Mouse (Mus musculus) liver, embryonic 14.5 days (tissue): Measurements from ENCODE around the gene Rps29. TPM values are rescaled to one million over a fixed set of nuclear protein-coding genes. Genes with fewer than 3 reads are reported as not detected.
"Not testable (repeated sequence)": the region's sequence is repeated elsewhere in the genome, so short reads cannot be mapped to it uniquely, and the experiment has no call there.

Experiments used
- ATAC-seq: fragments of 200-750 bp; cut with Nextera tagmentation; 2 replicates; pipeline ENCODE4 v1.8.0; 2017; ENCODE audit warnings: moderate number of reproducible peaks, mild to moderate bottlenecking, moderate library complexity; ENCODE audit not compliant: insufficient read depth
- DNase-seq, 3 experiments: peaks; one replicate each; pipeline ENCODE4 v3.0.0-alpha.2; 2012 to 2013; ENCODE audit warnings: low read depth in 3 of 3, low spot score in 3 of 3
- H3K27ac ChIP-seq: fragments of 300-500 bp; sonication (generic); 2 replicates; pipeline ENCODE4 v1.5.1; 2014; ENCODE audit warnings: moderate library complexity, mild to moderate bottlenecking, control low read depth, inconsistent platforms
- H3K27me3 ChIP-seq: fragments of 300-500 bp; sonication (generic); 2 replicates; pipeline ENCODE4 v1.6.1; 2014; ENCODE audit warnings: mild to moderate bottlenecking, low read length, moderate library complexity; ENCODE audit not compliant: control insufficient read depth, insufficient read depth
- H3K36me3 ChIP-seq: fragments of 300-500 bp; sonication (generic); replicated peaks from 2 replicates; pipeline ENCODE4 v1.6.1; 2014; ENCODE audit warnings: low read depth; ENCODE audit not compliant: control insufficient read depth, insufficient read depth
- H3K4me1 ChIP-seq, 2 experiments: fragments of 200-500 bp in 1 of 2; fragments of 300-500 bp in 1 of 2; sonication (generic) in 1 of 2; replicated peaks; 2 replicates each; pipeline ENCODE4 v1.6.1; 2012 to 2014; ENCODE audit warnings: antibody characterized with exemption in 1 of 2, inconsistent platforms in 1 of 2, low read length in 1 of 2; ENCODE audit not compliant: control insufficient read depth in 2 of 2, insufficient read depth in 2 of 2
- H3K4me2 ChIP-seq: fragments of 300-500 bp; sonication (generic); 2 replicates; pipeline ENCODE4 v1.6.1; 2014; ENCODE audit warnings: low read depth, mild to moderate bottlenecking, control low read depth, moderate library complexity
- H3K4me3 ChIP-seq, 2 experiments: fragments of 200-500 bp in 1 of 2; fragments of 300-500 bp in 1 of 2; sonication (generic) in 1 of 2; 2 replicates each; pipeline ENCODE4 v1.5.1; 2012 to 2014; ENCODE audit warnings: low read depth in 2 of 2, low read length in 2 of 2, mild to moderate bottlenecking in 2 of 2, control low read depth in 1 of 2, inconsistent platforms in 1 of 2, moderate library complexity in 1 of 2; ENCODE audit not compliant: insufficient read depth in 1 of 2
- H3K9ac ChIP-seq: fragments of 300-500 bp; sonication (generic); replicated peaks from 2 replicates; pipeline ENCODE4 v1.6.1; 2014; ENCODE audit warnings: mild to moderate bottlenecking, control low read depth, moderate library complexity
- H3K9me3 ChIP-seq: fragments of 300-500 bp; sonication (generic); 2 replicates; pipeline ENCODE4 v1.6.1; 2016; ENCODE audit warnings: low read length, mixed read lengths; ENCODE audit not compliant: control insufficient read depth
- CTCF ChIP-seq: IDR thresholded peaks from 2 replicates; pipeline ENCODE4 v1.5.1; 2016; ENCODE audit warnings: antibody characterized with exemption, low read depth, control low read depth
- EP300 ChIP-seq: IDR thresholded peaks from 2 replicates; pipeline ENCODE4 v1.6.1; 2016; ENCODE audit warnings: antibody characterized with exemption, low read depth
- WGBS: fragments of 180-500 bp; shearing (Covaris S2); extraction: QIAGEN DNeasy Blood & Tissue Kit; methylation state at CpG from one replicate; pipeline ENCODE4 v1.1.7; 2014; ENCODE audit not compliant: insufficient replicate concordance; 5-methylcytosine and 5-hydroxymethylcytosine counted together
- polyA plus RNA-seq, 2 experiments: library from polyadenylated mRNA; depleted of rRNA in 1 of 2; stranded (reverse) in 1 of 2; unstranded in 1 of 2; fragments of >200 nt; fragmentation: Nextera tagmentation in 1 of 2; extraction: Ambion mirVana in 1 of 2; gene quantifications; 2 replicates each; pipeline versions ENCODE4 v1.2.1 to v1.2.3; 2012 to 2014

Gene Rps29
- polyA plus RNA-seq, 2 experiments: 1,541 to 1,778 TPM

DNA sequence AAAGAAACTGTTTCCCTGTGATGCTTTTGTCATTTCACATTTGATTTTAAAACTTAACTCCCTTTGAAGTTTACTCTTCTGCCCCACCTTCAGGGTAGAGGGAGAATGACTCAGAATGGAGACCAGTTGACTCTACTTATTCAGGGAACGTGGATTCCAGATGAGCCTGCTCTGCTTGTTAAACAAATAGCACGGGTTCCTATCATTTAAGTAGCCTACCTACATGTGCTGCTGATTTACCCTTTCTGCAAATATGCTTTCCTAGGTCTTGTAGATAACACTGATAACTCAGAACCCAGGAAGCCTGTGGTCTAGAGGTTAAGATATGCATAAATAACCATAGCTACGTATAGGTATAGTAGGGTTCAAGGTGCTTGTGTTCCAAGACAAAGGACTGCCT, 5.9 kb upstream of the Rps29 start:
- Histone ChIP-seq H3K4me2 (no peak overlapping the region), H3K36me3 (no peaks in the 10 kb centered on the region), H3K9ac (no peak overlapping the region), H3K27ac (no peak overlapping the region), H3K27me3 (no peaks in the 10 kb centered on the region), H3K4me1 (peaks cover 8 to 14% of the 10 kb centered on the region in 2 experiments), H3K4me3 (no peak overlapping the region), H3K9me3 (no peaks in the 10 kb centered on the region)
- TF ChIP-seq CTCF (no peak), EP300 (peak; percentile 27; the same call in 1 of the 2 replicates)
- no peak for ATAC-seq
- WGBS: 11% methylated on average over 3 of the region's 3 CpGs
- DNase-seq: peak in 1 of 3 experiments; percentile 22

DNA sequence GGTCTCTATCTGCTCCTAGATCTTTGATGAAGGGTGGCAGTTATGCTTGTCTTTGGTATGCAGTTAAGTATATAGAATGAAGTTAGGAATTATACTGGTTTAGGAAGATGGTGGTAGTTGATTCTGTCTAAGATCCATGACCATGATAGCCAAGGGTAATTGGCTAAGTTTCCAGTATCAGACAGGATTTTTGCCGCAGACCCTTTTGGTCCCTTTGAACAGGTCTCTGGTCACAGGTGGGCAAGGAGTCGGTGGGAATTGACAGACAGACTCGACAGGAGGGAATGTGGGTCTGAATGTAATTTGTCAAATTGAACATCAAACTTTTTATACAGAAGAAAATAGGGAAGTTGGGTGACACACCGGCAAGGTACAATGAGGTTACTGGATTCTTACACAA, 4.6 kb upstream of the Rps29 start:
- H3K27ac ChIP-seq, DNase-seq, H3K36me3 ChIP-seq, H3K4me3 ChIP-seq, ATAC-seq, H3K9me3 ChIP-seq, H3K4me2 ChIP-seq, H3K9ac ChIP-seq, H3K27me3 ChIP-seq: not testable (repeated sequence)
- peaks cover 4 to 12% of the 10 kb centered on the region in 2 experiments; a peak in 3 of 4 replicates for H3K4me1 ChIP-seq
- 72% methylated on average over 4 of the region's 4 CpGs for WGBS

DNA sequence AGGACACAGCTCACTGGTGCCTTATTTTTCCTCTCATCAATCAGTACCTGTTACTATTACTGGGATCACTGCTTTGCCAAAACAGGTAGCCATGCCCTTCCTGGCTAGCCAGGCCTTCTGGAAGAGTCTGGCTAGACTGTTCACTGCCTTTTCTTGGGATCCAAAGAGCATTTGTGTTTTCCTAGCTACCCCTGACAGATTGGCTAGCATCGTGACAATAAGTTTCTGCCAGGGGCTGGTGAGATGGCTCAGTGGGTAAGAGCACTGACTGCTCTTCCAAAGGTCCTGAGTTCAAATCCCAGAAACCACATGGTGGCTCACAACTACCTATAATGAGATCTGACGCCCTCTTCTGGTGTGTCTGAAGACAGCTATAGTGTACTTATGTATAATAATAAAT, 1.7 kb upstream of the Rps29 start:
- H3K4me3 ChIP-seq, H3K4me2 ChIP-seq, DNase-seq, ATAC-seq, H3K27me3 ChIP-seq, H3K9me3 ChIP-seq, H3K27ac ChIP-seq, H3K9ac ChIP-seq: not testable (repeated sequence)
- peaks cover 11% of the 10 kb centered on the region for H3K36me3 ChIP-seq
- 57% methylated on average over 2 of the region's 2 CpGs for WGBS
- H3K4me1 ChIP-seq: peaks cover 18 to 19% of the 10 kb centered on the region in 2 experiments

DNA sequence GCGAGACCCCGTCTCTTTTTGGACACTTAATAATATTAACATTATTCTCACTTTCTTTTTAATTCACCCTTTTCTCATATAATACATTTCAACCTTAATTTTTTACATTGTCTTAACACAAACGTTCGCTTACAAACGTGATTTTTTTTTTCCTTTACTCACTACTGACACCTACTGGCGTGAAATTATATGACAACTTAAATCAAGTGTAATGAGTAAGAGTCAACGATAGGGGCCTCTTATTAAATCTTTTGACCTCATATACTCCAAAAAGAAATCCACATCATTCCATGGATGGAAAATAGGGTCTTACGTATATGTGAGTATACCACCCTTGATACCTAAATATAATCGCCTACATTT, 573 bp upstream of the Rps29 start:
- peaks cover 11% of the 10 kb centered on the region for H3K36me3 ChIP-seq
- H3K27ac ChIP-seq: peak overlapping the region; percentile 41; the same call in 1 of the 2 replicates
- ATAC-seq (peak; percentile 0; the same call in 1 of the 2 replicates), DNase-seq (peak; percentile 69 to 86 (median 70))
- peak overlapping the region; percentile 63 for H3K4me2 ChIP-seq
- 2% methylated on average over 9 of the region's 9 CpGs for WGBS
- no peaks in the 10 kb centered on the region for H3K9me3 ChIP-seq
- H3K4me3 ChIP-seq: peak overlapping the region in 1 of 2 experiments; percentile 36; a peak in 2 of 4 replicates
- 0 out of 2 replicates have a peak, but pooled peaks have one; percentile 7 for TF ChIP-seq EP300
- peak; percentile 77 for TF ChIP-seq CTCF
- no peak overlapping the region for H3K9ac ChIP-seq
- H3K27me3 ChIP-seq: no peaks in the 10 kb centered on the region
- H3K4me1 ChIP-seq: peaks cover 13 to 15% of the 10 kb centered on the region in 2 experiments

DNA sequence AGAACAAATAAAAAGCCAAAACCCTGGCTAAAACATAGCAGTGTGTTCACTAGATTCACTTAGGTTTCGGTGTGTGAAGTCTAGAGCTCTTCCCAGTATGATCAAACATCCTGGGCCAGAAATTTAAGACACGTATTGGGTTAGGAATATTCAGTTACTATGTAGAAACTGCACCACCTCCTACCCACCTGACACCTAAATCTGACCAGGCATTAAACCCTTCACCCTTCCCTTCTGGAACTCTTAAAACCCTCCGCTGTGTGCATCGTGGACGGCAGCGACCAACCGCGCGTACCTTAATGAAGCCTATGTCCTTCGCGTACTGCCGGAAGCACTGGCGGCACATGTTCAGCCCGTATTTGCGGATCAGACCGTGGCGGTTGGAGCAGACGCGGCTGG, 621 bp downstream of the Rps29 start:
- Histone ChIP-seq H3K9ac (peak overlapping the region; percentile 91), H3K4me1 (peaks cover 12 to 15% of the 10 kb centered on the region in 2 experiments), H3K36me3 (peaks cover 11% of the 10 kb centered on the region), H3K27me3 (no peaks in the 10 kb centered on the region), H3K4me3 (peak overlapping the region; percentile 65 to 85), H3K4me2 (peak overlapping the region; percentile 93), H3K9me3 (no peaks in the 10 kb centered on the region), H3K27ac (peak overlapping the region; percentile 83)
- no peak for TF ChIP-seq EP300
- no peak for TF ChIP-seq CTCF
- DNase-seq (no peak), ATAC-seq (no peak)
- WGBS: under 1% methylated on average over 19 of the region's 19 CpGs
